Comparison of ENCODE assay signal across 8 mouse cellular contexts in genomic region chr19:47919126-47919965, GRCm38 (mm10). TPM values are rescaled to one million over a fixed set of nuclear protein-coding genes. Genes with fewer than 3 reads are reported as not detected.
DNase-seq lines count a peak whose midpoint lies in the region; ATAC-seq lines count a peak whose summit lies in the region.

TSS of gene Cfap43 (minus strand) at chr19:47919287.
TSS of gene Itprip (minus strand) at chr19:47919299.

- H3K36me3 ChIP-seq in hindbrain, embryonic 12.5 days: no peaks in the 10 kb centered on the region

- WGBS in hindbrain, embryonic 12.5 days: under 1% methylated on average over 48 of the region's 48 CpGs

- peak within 1 kb of the TSS; percentile 85 for H3K4me3 ChIP-seq in hindbrain, embryonic 12.5 days

- no peaks in the 10 kb centered on the region for H3K27me3 ChIP-seq in hindbrain, embryonic 12.5 days

- peak within 1 kb of the TSS; percentile 69 for H3K4me2 ChIP-seq in hindbrain, embryonic 12.5 days (replicated peaks)

- peak; percentile 80 for ATAC-seq in hindbrain, embryonic 12.5 days (ENCODE audit: low FRiP score)

- peak within 1 kb of the TSS; percentile 84 for H3K27ac ChIP-seq in hindbrain, embryonic 12.5 days

- H3K9ac ChIP-seq in hindbrain, embryonic 12.5 days: peak within 1 kb of the TSS; percentile 85

- no peaks in the 10 kb centered on the region for H3K9me3 ChIP-seq in hindbrain, embryonic 12.5 days (replicated peaks)

- peaks cover 24% of the 10 kb centered on the region for H3K4me1 ChIP-seq in hindbrain, embryonic 12.5 days

- peak; percentile 59 for DNase-seq in ES-CJ7 (ENCODE audit: low read depth, low spot score)
- DNase-seq in c-Kit-positive CD71-positive TER-119-negative erythroid progenitor cells, embryonic 14.5 days (ENCODE audit: low read depth): peak; percentile 78
- peak; percentile 38 to 62 for DNase-seq in frontal cortex, postnatal 10 days (ENCODE audit: low spot score in 2 of 2)
- peak; percentile 69 to 74 for DNase-seq in layer of hippocampus, postnatal 10 days (ENCODE audit: low spot score in 2 of 2)
- peak; percentile 92 for DNase-seq in lung, postnatal 10 days
- peak; percentile 72 for DNase-seq in ovary, postnatal 14 days (ENCODE audit: low spot score)
- DNase-seq in thymus, postnatal 14 days: peak; percentile 85

RNA-seq across cellular contexts. Expression of gene Cfap43, which starts in this region (rescaled TPM):
- 1.7 and 3.2 TPM in 2 replicates for polyA plus RNA-seq in hindbrain, embryonic 12.5 days (2016; fragmentation: Nextera tagmentation; extraction: Ambion mirVana)
- total RNA-seq in layer of hippocampus, postnatal 10 days (2021): 1 to 10 TPM; 2.1 to 4.0 TPM

RNA-seq across cellular contexts. Expression of gene Itprip, which starts in this region (rescaled TPM):
- polyA plus RNA-seq in hindbrain, embryonic 12.5 days (2016; fragmentation: Nextera tagmentation; extraction: Ambion mirVana): 16.1 and 16.6 TPM in 2 replicates
- total RNA-seq in layer of hippocampus, postnatal 10 days (2021): 1 to 10 TPM; 2.5 to 2.6 TPM

Comparison
In these comparisons a context has a peak if more than half of its experiments do, and no peak if none do; other contexts are left out.
1. Peak in every context shown above with its lines: DNase-seq, ATAC-seq, H3K4me3 ChIP-seq and H3K27ac ChIP-seq.